Mouse (Mus musculus) heart, postnatal 36 days (tissue): ENCODE results near the gene Rbbp6. TPM values are rescaled to one million over a fixed set of nuclear protein-coding genes. Genes with fewer than 3 reads are reported as not detected.
A peak's percentile ranks its signal among the peaks of the same experiment; 100 is the strongest.

Source experiments
- DNase-seq, 2 experiments: peaks; one replicate each; pipeline ENCODE4 v3.0.0; 2021 to 2022
- intact Hi-C: fragments of 180-260 bp; cut with DNase I; formaldehyde crosslinking; loops from one replicate; pipeline ENCODE4 v1.15.1; 2025
- total RNA-seq, 2 experiments: library from RNA; stranded (reverse); gene quantifications; 2 replicates each; pipeline ENCODE4 v1.2.3; 2021

The Rbbp6 gene
- total RNA-seq: 10 to 100 TPM; 22.1 to 33.0 TPM

DNA sequence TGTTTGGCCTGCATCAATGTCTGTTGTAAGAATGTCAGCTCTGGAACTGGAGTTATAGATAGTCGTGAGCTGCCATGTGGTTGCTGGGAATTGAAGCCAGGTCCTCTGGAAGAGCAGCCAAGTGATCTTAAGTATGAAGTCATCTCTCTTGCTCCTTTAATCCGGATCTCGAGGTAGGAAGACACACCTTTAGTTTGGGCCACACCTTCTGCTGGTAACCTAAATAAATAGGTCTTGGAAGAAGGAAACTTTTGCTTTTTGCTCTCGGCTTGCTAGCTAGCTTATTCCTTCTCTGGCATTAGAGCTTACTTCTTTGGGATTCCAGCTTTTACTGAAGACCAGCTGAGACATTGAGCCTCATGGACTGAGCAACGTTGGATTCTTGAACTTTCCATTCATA lies at the start of gene Rbbp6:
Gene Rbbp6, plus strand, starts transcription at position 301 of the 400 bp plus-strand sequence.
- intact Hi-C loops: no loop called here
- no peak for DNase-seq

DNA sequence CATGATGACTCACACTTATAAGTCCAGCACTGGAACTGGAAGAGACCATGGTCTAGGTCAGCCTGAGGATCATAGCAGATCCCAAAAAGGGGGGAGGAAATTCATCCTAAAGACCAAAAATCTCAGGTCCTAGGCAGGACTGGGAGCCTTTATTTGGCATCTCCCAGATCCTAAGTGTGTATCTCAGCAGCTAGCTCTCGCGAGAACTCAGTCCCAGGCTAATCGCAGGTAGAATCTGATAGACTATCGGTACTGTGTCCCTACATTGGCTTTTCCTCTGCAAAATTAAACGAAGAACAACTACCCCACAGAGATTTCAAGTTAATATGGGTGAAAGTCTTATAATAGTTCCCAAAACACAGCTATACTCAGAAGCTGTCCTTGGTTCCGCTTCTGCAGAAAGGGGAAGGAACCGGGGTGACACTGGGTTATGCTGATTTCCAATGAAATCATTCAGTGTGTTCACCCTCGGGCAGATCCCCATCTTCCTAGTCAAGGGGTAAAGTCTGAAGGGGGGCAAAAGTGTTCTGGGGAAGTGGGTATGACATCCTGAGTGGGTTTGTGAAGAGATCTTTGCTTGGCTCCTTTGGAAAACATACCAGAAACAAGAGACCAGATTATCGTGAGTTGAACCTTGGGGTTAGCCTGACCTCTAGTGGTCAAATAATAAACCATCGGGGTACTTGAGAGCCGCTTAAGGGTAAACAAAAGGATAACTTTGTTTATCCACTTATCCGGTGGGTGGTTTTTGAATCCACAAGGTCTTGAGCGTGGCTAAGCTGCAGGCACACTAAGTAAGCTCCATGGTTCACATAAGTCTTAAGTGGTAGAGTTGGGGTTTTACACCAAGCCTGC lies 45.5 kb upstream of the Rbbp6 start:
- DNase-seq: peak; percentile 28 to 54
- intact Hi-C loops: loop anchor here (5.0 kb wide), 3 partner anchors 248 to 723 kb away; partner anchors contain the start of gene Cacng3

DNA sequence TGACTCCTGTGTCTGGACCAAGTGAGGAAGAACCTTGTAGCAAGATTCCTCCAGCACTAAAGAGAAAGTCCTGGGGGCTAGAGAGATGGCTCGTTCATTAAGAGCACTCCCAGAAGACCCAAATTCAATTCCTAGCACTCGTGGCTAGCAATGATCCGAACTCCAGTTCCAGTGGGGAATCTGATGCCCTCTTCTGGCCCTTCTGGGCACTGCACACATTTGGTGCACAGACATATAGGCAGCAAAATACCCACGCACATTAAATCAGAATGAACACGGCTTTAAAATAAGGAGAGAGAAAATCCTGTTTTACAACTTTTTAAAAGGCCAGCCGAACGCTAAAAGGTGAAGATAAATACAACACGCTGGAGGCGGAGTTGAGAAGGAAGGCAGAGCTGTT lies 43.9 kb upstream of the Rbbp6 start:
- no peak for DNase-seq
- intact Hi-C loops: loop anchor here (5.0 kb wide), 3 partner anchors 249 to 724 kb away; partner anchors contain the start of gene Cacng3

DNA sequence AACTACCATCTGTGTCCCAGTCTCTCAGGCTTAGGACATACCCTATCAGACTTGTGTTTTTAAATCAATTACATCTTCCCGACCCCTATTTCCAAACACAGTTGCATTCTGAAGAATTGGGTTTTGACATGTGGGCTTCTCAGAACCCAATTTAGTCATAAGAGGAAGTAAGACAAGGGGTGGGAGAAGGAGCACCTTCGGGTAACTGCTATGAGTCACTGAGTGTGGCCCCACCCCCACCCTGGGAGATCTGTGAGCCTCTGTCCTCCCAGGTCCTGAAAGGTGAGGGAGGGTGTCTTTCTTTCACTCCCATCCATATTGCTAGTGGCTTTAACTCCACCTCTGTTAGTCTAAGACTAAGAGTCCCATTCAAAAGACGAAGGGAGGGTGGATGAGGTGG lies 41.2 kb upstream of the Rbbp6 start:
- no peak for DNase-seq
- intact Hi-C loops: loop anchor here (5.0 kb wide), 3 partner anchors 252 to 727 kb away; partner anchors contain the start of gene Cacng3

DNA sequence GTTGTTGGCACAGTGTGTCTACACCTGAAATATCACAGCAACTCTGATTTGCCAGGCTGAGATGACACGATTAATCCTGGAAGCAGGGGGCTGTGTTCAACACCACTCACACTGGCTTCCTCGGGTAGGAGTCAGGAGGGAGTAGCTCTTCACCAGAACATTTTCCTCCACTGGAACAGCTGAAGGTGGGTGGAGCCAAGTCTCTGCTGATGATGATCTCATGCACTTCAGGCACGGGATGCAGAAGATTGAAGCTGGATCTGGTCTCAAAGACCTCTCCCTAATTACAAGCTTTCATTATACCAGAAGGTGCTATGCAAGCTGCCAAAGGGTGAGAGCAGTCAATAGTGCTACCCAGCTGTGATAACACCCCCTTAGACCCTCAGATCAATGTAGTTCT lies 35.0 kb upstream of the Rbbp6 start:
- intact Hi-C loops: no loop called here
- peak; percentile 14 to 15 for DNase-seq

DNA sequence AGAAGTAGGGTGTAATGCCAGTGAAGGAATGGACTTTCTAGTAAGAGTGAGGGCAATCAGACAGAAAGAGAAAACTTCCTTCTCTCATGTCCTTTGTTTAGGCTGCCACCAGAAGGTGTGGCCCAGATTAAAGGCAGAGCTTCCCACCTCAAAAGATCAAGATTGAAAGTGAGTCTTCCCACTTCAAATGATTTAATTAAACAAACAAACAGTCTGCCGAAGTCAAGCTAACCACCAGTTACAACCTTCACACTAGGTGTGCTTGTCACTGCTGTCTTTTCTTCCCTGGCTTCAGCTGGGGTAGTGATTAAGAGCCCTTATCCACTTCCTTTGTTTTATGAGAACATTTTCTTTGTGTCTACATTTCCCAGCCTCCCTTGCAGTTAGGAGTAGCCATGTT lies 33.3 kb upstream of the Rbbp6 start:
- DNase-seq: no peak
- intact Hi-C loops: no loop called here

DNA sequence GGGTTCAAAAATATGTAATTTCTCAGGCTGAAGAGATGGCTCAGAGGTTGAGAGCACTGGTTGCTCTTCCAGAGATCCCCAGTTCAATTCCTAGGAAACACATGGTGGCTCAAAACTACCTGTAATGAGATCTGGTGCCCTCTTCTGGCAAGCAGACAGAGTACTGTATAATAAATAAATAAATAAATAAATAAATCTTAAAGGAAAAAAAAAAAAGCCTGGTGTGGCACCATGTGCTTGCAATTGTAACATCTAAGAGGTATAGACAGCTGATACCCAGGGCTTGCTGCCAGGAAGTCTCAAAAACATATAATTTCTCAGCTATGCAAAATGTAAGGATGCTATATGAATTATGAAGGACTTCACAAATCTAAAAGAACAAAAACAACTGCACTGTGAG lies 28.9 kb upstream of the Rbbp6 start:
- intact Hi-C loops: no loop called here
- no peak for DNase-seq

DNA sequence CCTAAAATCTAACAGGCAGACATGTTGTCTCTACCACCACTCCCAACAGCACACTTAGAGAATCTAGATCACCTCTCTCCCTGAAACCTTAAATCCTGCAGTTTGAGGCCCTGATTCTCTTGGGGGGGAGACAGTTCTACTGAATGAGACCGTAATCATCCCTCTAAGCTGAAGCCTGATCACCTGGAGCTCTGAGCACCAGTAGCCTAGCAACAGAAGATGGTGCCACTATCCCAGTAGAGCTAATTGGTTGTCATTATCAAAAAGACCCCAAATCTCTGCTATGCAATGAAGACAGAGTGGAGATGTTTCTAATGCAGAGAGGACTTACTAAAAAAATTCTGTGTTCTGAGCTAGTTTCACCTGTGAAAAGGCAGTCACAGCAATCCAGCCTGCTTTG lies 27.3 kb upstream of the Rbbp6 start:
- no peak for DNase-seq
- intact Hi-C loops: no loop called here

DNA sequence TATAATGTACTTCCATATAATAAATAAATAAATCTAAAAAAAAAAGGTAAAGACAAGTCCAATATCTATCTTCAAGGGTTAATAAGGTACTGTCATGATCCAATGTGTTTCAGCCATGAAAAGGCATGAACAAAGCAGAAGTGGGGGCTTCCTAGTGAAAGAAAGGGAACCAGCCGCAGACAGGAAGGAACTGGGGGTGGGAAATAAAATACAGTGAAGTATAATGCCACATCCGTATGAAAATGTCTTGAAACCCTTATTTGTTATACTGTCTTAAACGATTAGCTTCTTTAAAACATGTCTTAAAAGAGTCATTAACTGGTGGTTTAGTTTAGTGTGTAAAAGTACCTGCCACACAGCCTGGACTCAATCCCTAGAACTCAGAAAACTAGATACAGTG lies 26.3 kb upstream of the Rbbp6 start:
- DNase-seq: no peak
- intact Hi-C loops: no loop called here

DNA sequence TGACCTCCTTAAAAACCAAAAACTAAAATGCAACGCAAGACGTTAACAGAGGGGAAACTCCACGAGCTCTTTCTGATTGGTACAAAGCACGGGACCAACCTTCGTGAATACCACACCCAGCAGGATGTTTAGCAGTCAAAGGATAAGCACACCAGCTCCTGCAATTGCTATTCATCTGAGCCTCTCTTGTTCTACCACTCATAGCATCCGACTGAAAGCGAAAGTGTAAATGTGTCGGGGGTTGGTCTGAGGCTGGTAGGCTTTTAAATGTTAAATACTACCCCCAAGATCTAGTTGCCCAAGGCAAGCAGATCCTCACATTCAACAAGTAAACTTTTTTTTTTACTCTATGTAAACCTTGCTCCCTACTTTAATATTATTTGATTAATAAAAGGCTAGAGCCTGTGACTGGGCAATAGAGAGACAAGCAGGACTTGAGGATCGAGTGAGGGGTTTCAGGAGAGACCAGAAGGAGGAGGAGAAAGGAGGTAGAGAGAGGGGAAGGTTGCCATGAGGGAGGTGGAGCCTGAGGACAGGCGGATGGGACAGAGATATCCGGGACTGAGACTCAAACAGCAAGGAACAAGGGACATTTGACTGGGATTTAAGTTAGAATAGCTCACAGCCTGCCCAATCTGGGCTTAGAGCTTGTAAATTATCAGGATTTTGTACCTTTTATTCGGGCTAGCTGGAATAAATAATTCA lies 25.0 kb upstream of the Rbbp6 start:
- intact Hi-C loops: loop anchor here (10.0 kb wide), 1 partner anchor 524 kb away; the partner anchor contains the start of gene Aqp8
- DNase-seq: no peak

DNA sequence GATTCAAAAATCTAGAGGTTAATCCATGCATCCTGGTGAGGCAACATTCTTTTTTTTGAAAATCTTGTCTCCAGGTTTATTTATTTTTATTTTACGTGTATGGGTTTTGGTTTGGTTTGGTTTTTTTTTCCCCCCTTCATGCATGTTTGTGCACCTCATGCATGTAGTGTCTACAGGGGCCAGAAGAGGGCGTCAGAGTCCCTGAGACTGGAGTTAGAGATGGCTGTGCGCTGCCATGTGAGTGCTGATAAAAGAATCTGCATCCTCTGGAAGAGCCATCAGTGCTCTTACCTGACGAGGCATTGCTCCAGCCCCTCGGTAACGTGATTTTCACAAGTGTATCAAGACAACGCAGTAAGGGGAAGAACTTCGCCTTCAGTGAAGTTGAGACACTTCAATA lies 23.4 kb upstream of the Rbbp6 start:
- intact Hi-C loops: loop anchor here (10.0 kb wide), 1 partner anchor 523 kb away; the partner anchor contains the start of gene Aqp8
- no peak for DNase-seq

DNA sequence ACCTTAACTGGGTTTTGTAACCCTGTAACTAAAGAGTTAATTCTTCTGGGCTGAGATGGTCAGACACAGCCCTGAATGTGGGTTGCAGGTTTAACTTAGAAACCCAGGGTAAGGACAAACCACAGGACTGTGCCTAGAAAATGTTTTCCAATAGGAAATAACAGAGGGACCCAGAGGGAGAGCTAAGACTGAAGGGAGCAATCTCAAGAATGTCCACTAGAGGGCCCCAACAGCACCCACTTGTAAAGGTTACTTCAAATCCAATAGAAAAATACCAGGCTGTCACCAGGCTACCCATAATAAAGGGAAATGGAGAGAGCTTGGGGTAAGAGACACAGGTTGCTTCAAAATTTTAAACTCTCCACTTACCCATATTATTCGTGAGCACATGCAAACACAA lies 20.3 kb upstream of the Rbbp6 start:
- intact Hi-C loops: loop anchor here (10.0 kb wide), 1 partner anchor 520 kb away; the partner anchor contains the start of gene Aqp8
- peak; percentile 75 to 81 for DNase-seq

DNA sequence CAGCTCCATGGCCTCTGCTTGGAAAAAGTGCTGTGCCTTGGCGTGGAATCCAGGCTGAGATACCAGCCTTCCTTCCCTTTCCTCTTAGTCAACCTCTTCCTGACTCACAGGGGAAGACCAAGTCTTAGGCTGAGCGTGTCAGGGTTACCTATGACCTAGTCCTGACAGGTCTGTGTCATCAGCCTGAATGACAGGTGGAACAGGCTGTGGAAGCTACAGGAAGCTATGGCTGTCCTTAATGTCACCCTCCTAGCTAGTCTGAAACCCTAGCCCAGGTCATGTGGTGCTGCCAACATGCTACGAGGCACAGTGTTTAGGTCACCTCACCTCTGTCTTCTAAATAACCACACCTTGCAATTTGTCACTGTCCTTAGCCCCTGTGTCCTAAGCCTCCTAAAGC lies 16.2 kb upstream of the Rbbp6 start:
- DNase-seq: no peak
- intact Hi-C loops: loop anchor here (10.0 kb wide), 1 partner anchor 516 kb away; the partner anchor contains the start of gene Aqp8

DNA sequence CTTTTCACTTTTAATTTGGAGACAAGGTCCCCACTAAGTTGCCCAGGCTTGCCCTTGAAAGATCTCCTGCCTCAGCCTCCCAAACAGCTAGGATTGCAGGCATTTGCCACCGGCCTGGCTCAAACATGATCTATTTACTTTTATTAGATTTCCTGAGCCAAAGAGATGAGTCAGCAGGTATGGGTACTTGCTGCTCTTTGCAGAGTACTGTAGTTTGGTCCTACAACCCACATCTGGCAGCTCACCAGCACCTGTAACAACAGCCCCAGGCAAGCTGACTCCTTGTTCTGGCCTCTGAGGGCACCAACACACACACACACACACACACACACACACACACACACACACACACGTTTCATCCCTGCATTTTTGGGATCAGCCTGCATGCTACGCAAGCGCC lies 14.0 kb upstream of the Rbbp6 start:
- intact Hi-C loops: no loop called here

DNA sequence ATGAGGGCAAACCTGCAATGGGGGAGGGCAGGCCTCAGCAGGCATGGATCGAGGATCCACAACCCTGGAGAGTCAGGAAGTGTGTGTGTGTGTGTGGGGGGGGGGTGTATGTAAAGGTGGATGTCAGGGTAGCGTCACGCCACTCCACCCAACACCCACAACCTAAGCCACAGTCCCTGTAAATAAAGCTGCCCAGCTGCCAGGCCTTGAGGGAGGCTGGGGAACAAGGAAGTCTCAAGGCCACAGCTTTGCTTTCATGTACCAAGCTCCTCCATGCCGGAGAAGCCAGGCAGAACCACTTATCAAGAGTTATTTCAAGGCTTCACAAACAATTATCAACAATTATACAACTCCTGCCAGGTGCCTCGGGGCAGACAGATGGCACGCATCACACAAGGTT lies 13.4 kb upstream of the Rbbp6 start:
- intact Hi-C loops: no loop called here
- no peak for DNase-seq

More for the DNA sequence above, 14.0 kb upstream of the Rbbp6 start:
- DNase-seq: no peak

DNA sequence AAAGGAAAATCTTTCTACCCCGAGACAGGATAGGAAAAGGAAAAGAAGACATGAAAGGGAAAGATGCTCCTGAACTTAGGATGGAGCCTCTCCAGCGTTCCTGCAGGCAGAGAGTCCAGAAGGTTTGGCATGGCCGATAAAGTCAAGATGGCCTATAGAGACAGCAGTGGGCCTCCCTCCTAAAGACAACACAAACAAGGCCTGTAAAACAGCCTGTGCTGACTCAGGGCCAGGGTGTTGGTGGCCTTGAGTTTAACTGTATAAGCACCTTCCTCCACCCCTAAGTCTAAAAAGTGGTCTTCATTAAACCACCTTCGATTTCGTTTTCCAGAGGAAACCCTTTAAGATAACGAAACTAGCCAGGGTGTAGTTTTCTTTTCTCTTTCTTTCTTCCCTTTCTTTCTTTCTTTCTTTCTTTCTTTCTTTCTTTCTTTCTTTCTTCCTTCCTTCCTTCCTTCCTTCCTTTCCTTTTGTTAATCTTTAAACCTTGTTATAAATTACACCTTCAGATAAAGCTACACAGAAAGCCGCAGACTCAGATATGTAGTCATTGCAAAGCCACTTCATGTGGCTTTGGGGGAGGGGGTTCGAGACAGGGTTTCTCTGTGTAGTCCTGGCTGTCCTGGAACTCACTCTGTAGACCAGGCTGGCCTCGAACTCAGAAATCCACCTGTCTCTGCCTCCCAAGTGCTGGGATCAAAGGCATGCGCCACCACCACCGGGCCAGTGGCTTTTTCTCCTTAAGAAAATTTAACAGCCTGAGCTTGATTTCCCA lies 10.8 kb upstream of the Rbbp6 start:
- no peak for DNase-seq
- intact Hi-C loops: no loop called here

DNA sequence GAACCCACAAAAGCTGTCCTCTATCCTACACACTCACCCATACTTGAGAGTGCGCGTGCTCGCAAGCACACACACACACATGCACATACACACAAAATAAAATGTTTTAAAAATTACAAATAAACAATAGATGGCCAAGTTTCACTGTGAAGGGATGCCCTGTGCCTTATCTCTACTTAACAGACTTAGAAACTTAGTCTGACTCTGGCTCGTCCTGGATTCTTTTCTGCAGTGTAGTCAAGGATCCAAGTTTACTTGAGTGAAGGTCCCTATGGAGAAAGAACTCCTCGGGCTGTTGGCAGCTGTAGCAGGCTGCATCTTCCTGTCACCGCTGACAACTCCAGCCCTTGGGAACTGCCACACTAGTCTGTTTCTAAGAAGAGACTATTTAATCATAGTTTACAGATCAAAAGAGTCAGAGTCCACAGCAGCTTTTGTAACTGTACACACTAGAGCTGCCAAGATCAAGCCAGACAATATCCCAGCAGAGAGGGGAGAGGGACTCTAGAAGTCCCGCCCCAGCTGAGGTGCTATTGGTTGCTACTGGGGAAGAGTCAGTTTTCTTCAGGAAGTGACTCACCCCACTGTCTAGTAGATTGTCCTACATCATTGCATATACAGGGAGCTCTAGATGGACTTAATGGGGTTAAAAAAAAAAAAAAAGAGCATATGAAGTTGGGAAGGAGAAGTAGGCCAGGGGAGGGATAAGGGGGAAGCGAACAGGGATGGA lies 10.1 kb upstream of the Rbbp6 start:
- DNase-seq: peak; percentile 29 to 39

DNA sequence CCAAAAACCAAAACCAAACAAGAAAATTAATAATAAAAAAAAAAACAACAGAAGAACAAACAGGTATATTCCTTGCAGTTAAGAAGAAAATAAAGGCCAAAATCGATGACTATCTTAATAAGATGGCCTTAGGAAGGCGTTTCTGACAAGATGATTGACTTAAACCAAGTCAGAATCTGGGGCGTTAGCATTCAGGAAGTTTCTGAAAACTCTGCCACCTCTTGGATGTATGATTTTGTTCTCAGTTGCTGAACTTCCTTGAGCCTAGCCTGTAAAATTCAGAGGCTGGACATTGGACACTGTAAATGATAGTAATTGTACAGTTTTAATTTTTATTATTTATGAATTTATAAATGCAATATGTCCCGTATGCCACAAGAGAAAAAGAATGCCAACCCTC lies 3.3 kb downstream of the Rbbp6 start:
- intact Hi-C loops: no loop called here

More for the DNA sequence above, 10.1 kb upstream of the Rbbp6 start:
- intact Hi-C loops: no loop called here

DNA sequence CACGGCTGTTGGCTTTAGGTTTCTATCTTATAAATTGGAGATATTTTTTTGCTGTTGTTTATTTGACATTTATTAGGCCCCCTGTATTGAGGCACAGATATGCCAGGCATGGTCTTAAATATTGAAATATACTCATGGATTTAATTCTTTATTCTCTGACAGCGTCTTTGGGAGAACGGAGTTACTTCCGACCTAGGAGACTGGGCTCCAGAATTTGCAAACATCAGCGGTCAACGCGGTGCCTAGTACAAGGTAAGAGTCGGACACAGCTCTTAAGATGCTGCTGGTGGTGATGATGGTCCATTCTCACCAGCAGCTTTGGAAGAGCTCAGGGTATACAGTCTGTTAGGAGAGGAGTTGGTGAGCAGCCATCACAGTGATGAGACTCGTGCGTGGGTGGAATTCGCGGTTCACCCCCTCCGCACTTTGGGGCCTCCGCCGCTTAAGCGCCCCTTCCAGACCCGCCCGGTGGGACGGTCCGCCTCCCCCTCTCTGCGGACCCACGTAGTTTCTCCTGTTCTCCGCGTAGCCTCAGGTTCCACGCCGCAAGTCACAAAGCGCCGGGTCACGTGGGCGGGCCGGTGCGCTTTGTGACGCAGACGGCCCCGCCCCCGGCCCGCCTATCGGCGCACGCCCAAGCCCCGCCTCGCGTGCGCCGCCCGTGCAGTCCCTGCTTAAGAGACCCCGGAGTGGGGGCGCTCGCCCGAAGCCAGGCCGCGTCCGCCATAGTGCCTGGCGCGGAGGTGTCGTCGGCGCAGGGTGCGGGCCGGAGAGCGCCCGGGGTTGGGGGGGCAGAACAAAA lies 3.9 kb downstream of the Rbbp6 start:
- intact Hi-C loops: loop anchor here (5.0 kb wide), 1 partner anchor 158 kb away; no protein-coding TSS in a partner anchor
- DNase-seq: peak; percentile 93 to 95

More for the DNA sequence above, 3.3 kb downstream of the Rbbp6 start:
- no peak for DNase-seq
